Mouse (Mus musculus) heart, embryonic 11.5 days (tissue): ENCODE results near the gene Stim2. TPM values are rescaled to one million over a fixed set of nuclear protein-coding genes. Genes with fewer than 3 reads are reported as not detected.

ENCODE experiments used
- ATAC-seq: fragments of 200-750 bp; cut with Nextera tagmentation; replicated peaks from 2 replicates; pipeline ENCODE4 v1.8.0; 2017; ENCODE audit warnings: moderate library complexity; ENCODE audit not compliant: insufficient number of reproducible peaks, low FRiP score, low TSS enrichment
- H3K27ac ChIP-seq: fragments of 300-500 bp; sonication (generic); 2 replicates; pipeline ENCODE4 v1.5.1; 2014; ENCODE audit warnings: mild to moderate bottlenecking, low read depth, low read length
- H3K27me3 ChIP-seq: fragments of 300-500 bp; sonication (generic); 2 replicates; pipeline ENCODE4 v1.6.1; 2014; ENCODE audit warnings: mild to moderate bottlenecking, low read length, mixed read lengths; ENCODE audit not compliant: control insufficient read depth, insufficient read depth
- H3K36me3 ChIP-seq: fragments of 300-500 bp; sonication (generic); 2 replicates; pipeline ENCODE4 v1.6.1; 2014; ENCODE audit warnings: mild to moderate bottlenecking, low read length, moderate library complexity, mixed read lengths; ENCODE audit not compliant: control insufficient read depth, insufficient read depth
- H3K4me1 ChIP-seq: fragments of 300-500 bp; sonication (generic); 2 replicates; pipeline ENCODE4 v1.6.1; 2014; ENCODE audit warnings: low read length; ENCODE audit not compliant: control insufficient read depth, insufficient read depth
- H3K4me2 ChIP-seq: fragments of 300-500 bp; sonication (generic); 2 replicates; pipeline ENCODE4 v1.6.1; 2014; ENCODE audit warnings: mild to moderate bottlenecking, moderate library complexity
- H3K4me3 ChIP-seq: fragments of 300-500 bp; sonication (generic); 2 replicates; pipeline ENCODE4 v1.5.1; 2014; ENCODE audit warnings: low read depth, low read length
- H3K9ac ChIP-seq: fragments of 300-500 bp; sonication (generic); 2 replicates; pipeline ENCODE4 v1.6.1; 2014; ENCODE audit warnings: mild to moderate bottlenecking, low read depth, low read length, moderate library complexity
- H3K9me3 ChIP-seq: fragments of 300-500 bp; sonication (generic); replicated peaks from 2 replicates; pipeline ENCODE4 v1.6.1; 2016; ENCODE audit warnings: low read length; ENCODE audit not compliant: control insufficient read depth
- WGBS: fragments of 180-500 bp; shearing (Covaris S2); extraction: QIAGEN DNeasy Blood & Tissue Kit; methylation state at CpG from one replicate; pipeline ENCODE4 v1.1.7; 2014; ENCODE audit not compliant: insufficient replicate concordance; 5-methylcytosine and 5-hydroxymethylcytosine counted together
- polyA plus RNA-seq: library from polyadenylated mRNA; unstranded; fragments of >200 nt; fragmentation: Nextera tagmentation; extraction: Ambion mirVana; gene quantifications from 2 replicates; pipeline ENCODE4 v1.2.1, GENCODE M21; 2014

The Stim2 gene
- polyA plus RNA-seq, result 9.9 and 16.1 TPM in 2 replicates

- Histone ChIP-seq H3K9ac (peak within 1 kb of the TSS; percentile 94), H3K4me3 (peak within 1 kb of the TSS; percentile 92), H3K9me3 (no peaks in the 10 kb centered on the region), H3K4me2 (peak within 1 kb of the TSS; percentile 77), H3K27ac (peak within 1 kb of the TSS; percentile 92), H3K27me3 (no peaks in the 10 kb centered on the region), H3K4me1 (peaks cover 9% of the 10 kb centered on the region), H3K36me3 (no peaks in the 10 kb centered on the region)
- WGBS, result under 1% methylated on average over 68 of the region's 71 CpGs
- peak; percentile 95 for ATAC-seq
Measured at GRCm38 (mm10) chr5:53998146-53998742, at the start of gene Stim2. Gene Stim2 (plus strand): TSS chr5:53998499.

DNA sequence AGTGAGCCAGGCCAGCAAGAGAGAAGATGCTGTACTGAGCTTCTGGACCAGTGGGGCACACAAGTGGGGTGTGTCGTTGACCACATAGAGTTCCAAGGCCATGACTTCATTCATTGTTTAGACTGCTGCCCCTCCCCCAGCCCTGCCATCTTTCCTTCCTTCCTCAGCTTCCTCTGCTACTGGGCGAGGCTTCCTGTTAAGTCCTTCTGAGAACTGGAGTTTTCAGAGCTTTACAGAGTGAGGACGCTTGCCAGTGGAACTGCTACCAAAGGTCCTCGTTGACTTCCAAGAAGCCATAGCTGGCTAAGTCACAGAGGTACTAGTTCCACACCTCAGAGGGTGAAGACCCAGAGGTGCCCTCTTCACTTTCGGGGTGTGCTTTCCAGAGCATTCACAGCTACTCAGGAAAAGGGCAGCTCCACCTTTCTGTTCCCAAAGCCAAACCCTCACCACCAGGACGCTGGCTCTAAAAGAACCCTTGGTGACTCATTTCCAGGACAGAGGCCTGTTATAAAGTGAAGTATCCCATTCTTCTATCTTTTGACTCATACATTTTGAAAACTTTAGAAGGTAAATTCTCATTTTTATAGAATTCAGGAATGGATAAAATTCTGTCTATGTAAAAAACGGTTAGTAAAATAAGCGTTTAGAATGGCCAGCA, 49.6 kb upstream of the Stim2 start:
- H3K36me3 ChIP-seq, result no peaks in the 10 kb centered on the region
- no peak for ATAC-seq
- peaks cover 8% of the 10 kb centered on the region; the same call in 1 of the 2 replicates for H3K4me1 ChIP-seq
- no peaks in the 10 kb centered on the region for H3K9me3 ChIP-seq
- H3K27ac ChIP-seq, result peak overlapping the region; percentile 2; the same call in 1 of the 2 replicates
- no peaks in the 10 kb centered on the region for H3K27me3 ChIP-seq
- H3K4me2 ChIP-seq, result no peak overlapping the region
- no peak overlapping the region for H3K9ac ChIP-seq
- WGBS, result 64% methylated on average over 8 of the region's 8 CpGs
- no peak overlapping the region for H3K4me3 ChIP-seq

DNA sequence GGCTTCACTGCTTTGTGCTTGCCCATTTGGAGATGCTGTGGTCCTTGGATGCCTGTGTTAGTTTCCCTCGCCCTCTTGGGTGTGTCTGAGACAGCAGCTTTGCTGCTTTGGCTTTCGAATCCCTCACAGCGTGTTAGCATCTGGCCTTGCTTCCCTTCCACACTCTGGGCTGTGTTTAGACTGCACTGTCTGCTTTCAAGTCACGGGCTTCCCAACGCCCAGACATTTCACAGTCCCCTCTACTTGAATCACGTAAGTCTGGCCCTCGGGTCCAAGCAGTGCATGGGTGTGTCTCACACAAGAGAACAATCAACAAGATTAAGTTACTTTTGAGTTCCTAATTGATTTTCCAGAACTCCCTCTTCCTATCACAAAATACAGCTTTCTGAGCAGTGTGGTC, 48.1 kb upstream of the Stim2 start:
- H3K4me1 ChIP-seq, result peaks cover 8% of the 10 kb centered on the region; the same call in 1 of the 2 replicates
- H3K4me2 ChIP-seq, result no peak overlapping the region
- no peaks in the 10 kb centered on the region for H3K27me3 ChIP-seq
- ATAC-seq, result no peak
- no peaks in the 10 kb centered on the region for H3K36me3 ChIP-seq
- WGBS, result 40% methylated on average over 7 of the region's 7 CpGs
- H3K4me3 ChIP-seq, result no peak overlapping the region
- H3K9ac ChIP-seq, result no peak overlapping the region
- H3K9me3 ChIP-seq, result no peaks in the 10 kb centered on the region
- H3K27ac ChIP-seq, result peak overlapping the region; percentile 38; the same call in 1 of the 2 replicates

DNA sequence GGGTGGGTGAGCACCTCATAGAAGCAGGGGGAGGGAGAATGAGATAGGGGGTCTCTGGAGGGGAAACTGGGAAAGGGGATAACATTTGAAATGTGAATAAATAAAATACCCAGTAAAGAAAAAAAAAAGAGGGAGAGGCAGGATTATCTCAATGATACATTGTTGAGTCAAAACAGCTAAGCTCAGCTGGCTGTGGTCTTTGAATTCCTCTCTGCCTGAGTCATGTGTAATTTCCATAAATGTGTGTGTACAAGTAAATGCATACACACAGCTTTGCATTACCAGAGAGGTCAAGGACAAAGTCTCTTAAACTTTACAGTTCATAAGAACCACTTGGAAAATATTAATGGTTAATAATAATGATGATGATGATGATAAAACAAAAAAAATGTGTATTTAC, 45.1 kb upstream of the Stim2 start:
- no peak overlapping the region for H3K9ac ChIP-seq
- no peak for ATAC-seq
- no peaks in the 10 kb centered on the region for H3K9me3 ChIP-seq
- no peak overlapping the region for H3K4me2 ChIP-seq
- 0 out of 2 replicates have a peak, but pooled peaks cover 2% of the 10 kb centered on the region for H3K4me1 ChIP-seq
- H3K36me3 ChIP-seq, result no peaks in the 10 kb centered on the region
- no peaks in the 10 kb centered on the region for H3K27me3 ChIP-seq
- H3K4me3 ChIP-seq, result no peak overlapping the region
- H3K27ac ChIP-seq, result no peak overlapping the region

DNA sequence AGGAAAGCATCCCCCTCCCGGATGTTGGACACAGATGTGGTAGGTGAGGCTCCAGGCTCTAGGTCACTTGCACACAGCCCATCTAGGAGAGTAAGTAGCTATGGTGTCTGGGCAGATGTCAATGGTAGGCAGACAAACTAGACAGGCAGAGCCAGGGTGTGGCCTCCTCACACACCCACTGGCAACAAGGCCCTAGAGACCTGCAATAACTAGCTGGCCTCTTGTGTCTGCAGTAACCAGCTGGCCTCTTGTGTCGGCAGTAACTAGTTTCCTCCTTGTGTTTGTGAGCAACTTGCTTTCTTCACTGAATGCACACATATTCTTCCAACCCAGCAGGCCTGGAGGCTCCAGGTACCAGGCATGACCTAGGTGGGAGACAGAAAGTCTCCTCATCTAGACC, 44.5 kb upstream of the Stim2 start:
- Histone ChIP-seq H3K4me2 (no peak overlapping the region), H3K9ac (no peak overlapping the region), H3K27me3 (no peaks in the 10 kb centered on the region), H3K36me3 (no peaks in the 10 kb centered on the region), H3K27ac (no peak overlapping the region), H3K4me1 (0 out of 2 replicates have a peak, but pooled peaks cover 2% of the 10 kb centered on the region), H3K9me3 (no peaks in the 10 kb centered on the region), H3K4me3 (no peak overlapping the region)
- 84% methylated on average over 2 of the region's 2 CpGs for WGBS
- no peak for ATAC-seq

- H3K9ac ChIP-seq, result no peak overlapping the region
- no peak overlapping the region for H3K27ac ChIP-seq
- no peaks in the 10 kb centered on the region for H3K9me3 ChIP-seq
- H3K4me3 ChIP-seq, result no peak overlapping the region
- 85% methylated on average over 2 of the region's 2 CpGs for WGBS
- ATAC-seq, result no peak
- H3K27me3 ChIP-seq, result no peaks in the 10 kb centered on the region
- H3K36me3 ChIP-seq, result no peaks in the 10 kb centered on the region
- no peak overlapping the region for H3K4me2 ChIP-seq
- H3K4me1 ChIP-seq, result no peaks in the 10 kb centered on the region
Measured at GRCm38 (mm10) chr5:53955966-53956365, 42.3 kb upstream of the Stim2 start.

DNA sequence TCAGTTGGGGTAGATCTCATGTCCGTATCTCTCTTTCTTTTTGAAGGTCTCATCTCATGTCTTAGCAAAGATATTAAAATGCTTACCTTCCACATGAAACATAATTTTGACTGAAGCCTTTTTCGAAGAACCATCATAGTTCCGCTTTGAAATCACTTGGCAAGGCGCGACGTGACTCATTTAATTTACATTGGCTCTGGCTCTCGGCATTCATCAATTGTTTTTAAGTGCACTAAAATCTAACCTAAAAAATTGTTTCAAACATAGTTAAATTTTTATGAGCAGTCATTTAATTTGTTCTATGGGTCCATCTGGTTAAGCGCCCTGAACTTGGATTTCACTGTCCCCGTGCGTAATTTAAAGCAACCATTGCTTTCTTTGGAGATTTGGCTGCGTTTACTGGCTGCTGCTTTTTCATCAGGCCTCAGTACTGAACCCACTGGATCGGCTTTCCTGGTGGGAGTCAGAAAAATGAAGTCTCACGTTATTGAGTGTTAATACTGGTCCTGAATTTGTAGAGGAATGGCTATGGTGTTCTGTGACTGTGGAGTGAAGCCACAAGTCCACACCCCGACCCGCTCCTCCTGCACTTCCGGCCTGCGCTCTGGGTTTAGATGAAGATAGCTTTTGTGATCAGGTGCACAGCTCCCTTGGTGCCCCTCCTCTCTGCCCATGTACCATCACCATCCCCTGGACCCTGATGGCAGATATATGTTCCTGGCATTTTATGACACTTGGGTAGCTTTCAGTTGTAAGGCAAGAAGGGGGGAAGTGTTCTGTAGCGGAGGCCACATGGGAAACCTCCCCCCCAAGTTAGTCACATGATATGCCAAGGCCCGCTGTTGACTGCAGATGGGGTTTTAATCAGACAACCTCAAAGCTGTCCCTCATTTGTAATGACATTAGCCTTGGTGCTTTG, 41.6 kb upstream of the Stim2 start:
- H3K4me2 ChIP-seq, result no peak overlapping the region
- 84% methylated on average over 19 of the region's 19 CpGs for WGBS
- H3K27me3 ChIP-seq, result no peaks in the 10 kb centered on the region
- no peak for ATAC-seq
- H3K36me3 ChIP-seq, result no peaks in the 10 kb centered on the region
- H3K4me3 ChIP-seq, result no peak overlapping the region
- no peaks in the 10 kb centered on the region for H3K9me3 ChIP-seq
- no peaks in the 10 kb centered on the region for H3K4me1 ChIP-seq
- no peak overlapping the region for H3K27ac ChIP-seq
- no peak overlapping the region for H3K9ac ChIP-seq

GRCm38 (mm10) chr5:53957348-53957747, 41.0 kb upstream of the Stim2 start:
- H3K4me2 ChIP-seq, result no peak overlapping the region
- H3K9ac ChIP-seq, result no peak overlapping the region
- no peak overlapping the region for H3K27ac ChIP-seq
- H3K9me3 ChIP-seq, result no peaks in the 10 kb centered on the region
- no peaks in the 10 kb centered on the region for H3K27me3 ChIP-seq
- H3K36me3 ChIP-seq, result no peaks in the 10 kb centered on the region
- no peak overlapping the region for H3K4me3 ChIP-seq
- no peaks in the 10 kb centered on the region for H3K4me1 ChIP-seq
- ATAC-seq, result no peak
- WGBS, result 47% methylated on average over 6 of the region's 6 CpGs
